Mouse (Mus musculus) C2C12 (cell line): ENCODE results near the gene Nol4l.

Experiments
- CEBPB ChIP-seq: IDR thresholded peaks from one replicate; pipeline ENCODE4 v1.6.1; 2011; ENCODE audit warnings: low read depth, mild to moderate bottlenecking, control low read depth, moderate library complexity
- CTCF ChIP-seq: IDR thresholded peaks from one replicate; pipeline ENCODE4 v1.5.1; 2011; ENCODE audit not compliant: control insufficient read depth, insufficient read depth, insufficient read length
- MYOD1 ChIP-seq: IDR thresholded peaks from one replicate; pipeline ENCODE4 v1.6.1; 2011; ENCODE audit warnings: low read depth; ENCODE audit not compliant: control insufficient read depth, insufficient read length
- USF1 ChIP-seq: IDR thresholded peaks from one replicate; pipeline ENCODE4 v1.6.1; 2011; ENCODE audit warnings: low read depth, mild to moderate bottlenecking, control low read depth, moderate library complexity

DNA sequence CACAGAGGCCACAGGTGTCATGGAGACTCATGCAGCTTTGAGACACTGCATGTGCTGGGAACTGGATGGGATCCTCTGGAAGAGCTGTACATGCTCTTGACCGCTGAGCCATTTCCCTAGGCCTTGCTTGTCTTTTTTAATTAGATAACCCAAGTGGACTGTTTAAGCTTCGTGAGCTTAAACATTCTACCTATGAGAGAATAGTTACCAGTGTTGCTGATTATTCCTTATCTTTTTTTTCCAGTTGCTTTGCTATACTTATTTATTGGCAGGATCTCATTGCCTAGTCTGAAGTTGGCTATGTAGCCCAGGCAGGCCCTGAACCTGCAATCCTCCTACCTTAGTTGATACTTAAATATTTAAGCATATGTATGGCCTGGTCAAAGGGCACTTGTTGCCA lies 139.9 kb downstream of the Nol4l start:
- no peak for TF ChIP-seq CTCF
- no peak for TF ChIP-seq MYOD1
- no peak for TF ChIP-seq USF1
- TF ChIP-seq CEBPB: no peak
